Mouse (Mus musculus) kidney, adult 2 months (tissue): ENCODE measurements around the gene Golt1a. TPM values are rescaled to one million over a fixed set of nuclear protein-coding genes. Genes with fewer than 3 reads are reported as not detected.
A peak's percentile ranks its signal among the peaks of the same experiment; 100 is the strongest.

ENCODE experiments used
- DNase-seq: peaks from one replicate; pipeline ENCODE4 v3.0.0; 2021
- H3K27ac ChIP-seq: fragments of 200-500 bp; 2 replicates; pipeline ENCODE4 v1.5.1; 2012; ENCODE audit warnings: low read depth, low read length, control low read depth, inconsistent platforms; ENCODE audit not compliant: insufficient read depth
- H3K27me3 ChIP-seq: fragments of 200-500 bp; replicated peaks from 2 replicates; pipeline ENCODE4 v1.6.1; 2012; ENCODE audit warnings: mild to moderate bottlenecking, moderate library complexity, low read length, inconsistent platforms; ENCODE audit not compliant: control insufficient read depth, insufficient read depth
- H3K36me3 ChIP-seq: fragments of 200-500 bp; 2 replicates; pipeline ENCODE4 v1.6.1; 2012; ENCODE audit warnings: mild to moderate bottlenecking, moderate library complexity, low read length, inconsistent platforms; ENCODE audit not compliant: control insufficient read depth, insufficient read depth
- H3K4me1 ChIP-seq: fragments of 200-500 bp; 2 replicates; pipeline ENCODE4 v1.6.1; 2011; ENCODE audit warnings: low read length; ENCODE audit not compliant: control insufficient read depth, insufficient read depth
- H3K4me3 ChIP-seq: fragments of 200-500 bp; 2 replicates; pipeline ENCODE4 v1.5.1; 2011; ENCODE audit warnings: mild to moderate bottlenecking, low read depth, low read length, control low read depth; ENCODE audit not compliant: insufficient read depth
- CTCF ChIP-seq: fragments of 200-500 bp; conservative IDR thresholded peaks from 2 replicates; pipeline ENCODE4 v1.5.1; 2011; ENCODE audit warnings: low read depth, mild to moderate bottlenecking, control low read depth, low read length, moderate library complexity, mixed read lengths; ENCODE audit not compliant: insufficient read depth, insufficient read length
- POLR2A ChIP-seq: fragments of 200-500 bp; IDR thresholded peaks from one replicate; pipeline ENCODE4 v1.6.1; 2011; ENCODE audit warnings: low read depth, low read length, control low read depth
- WGBS: fragments of 180-500 bp; shearing (Covaris S2); methylation state at CpG from one replicate; pipeline ENCODE4 v1.1.7; 2018; 5-methylcytosine and 5-hydroxymethylcytosine counted together
- polyA plus RNA-seq: library from polyadenylated mRNA; depleted of rRNA; stranded (reverse); fragments of >200 nt; gene quantifications from 2 replicates; pipeline ENCODE4 v1.2.3, GENCODE M21; 2012

Golt1a gene
- polyA plus RNA-seq, 1 experiment, result 18.1 TPM

- no peak overlapping the region for H3K27ac ChIP-seq
- no peaks in the 10 kb centered on the region for H3K27me3 ChIP-seq
- peak; percentile 33; the same call in 1 of the 2 replicates for TF ChIP-seq CTCF
- no peak for TF ChIP-seq POLR2A
- peaks cover 29% of the 10 kb centered on the region for H3K4me1 ChIP-seq
- H3K4me3 ChIP-seq, result no peak overlapping the region
- peaks cover 7% of the 10 kb centered on the region for H3K36me3 ChIP-seq
- no peak for DNase-seq
- 71% methylated on average over 3 of the region's 3 CpGs for whole genome bisulfite sequencing
Observed at GRCm38 (mm10) chr1:133268503-133268902, 41.1 kb upstream of the Golt1a start.

- no peak for TF ChIP-seq POLR2A
- TF ChIP-seq CTCF, result no peak
- WGBS, result 32% methylated on average over 6 of the region's 6 CpGs
- H3K27ac ChIP-seq, result no peak overlapping the region
- H3K36me3 ChIP-seq, result peaks cover 9% of the 10 kb centered on the region
- H3K4me3 ChIP-seq, result no peak overlapping the region
- H3K4me1 ChIP-seq, result peaks cover 23% of the 10 kb centered on the region
- no peak for DNase-seq
- no peaks in the 10 kb centered on the region for H3K27me3 ChIP-seq
Observed at GRCm38 (mm10) chr1:133270336-133270735, 39.3 kb upstream of the Golt1a start.

- Histone ChIP-seq H3K4me3 (no peak overlapping the region), H3K27ac (no peak overlapping the region), H3K36me3 (peaks cover 9% of the 10 kb centered on the region), H3K27me3 (no peaks in the 10 kb centered on the region), H3K4me1 (peaks cover 4% of the 10 kb centered on the region)
- TF ChIP-seq POLR2A, result no peak
- TF ChIP-seq CTCF, result no peak
- 94% methylated on average over 19 of the region's 19 CpGs for WGBS
- DNase-seq, result no peak
Observed at GRCm38 (mm10) chr1:133274163-133274562, 35.4 kb upstream of the Golt1a start.

GRCm38 (mm10) chr1:133276983-133277382, 32.6 kb upstream of the Golt1a start:
- Histone ChIP-seq H3K27ac (no peak overlapping the region), H3K4me3 (no peak overlapping the region), H3K27me3 (no peaks in the 10 kb centered on the region), H3K36me3 (peaks cover 5% of the 10 kb centered on the region), H3K4me1 (peaks cover 4% of the 10 kb centered on the region)
- WGBS, result 41% methylated on average over 5 of the region's 5 CpGs
- no peak for TF ChIP-seq CTCF
- no peak for TF ChIP-seq POLR2A
- DNase-seq, result no peak

- peaks cover 4% of the 10 kb centered on the region for H3K4me1 ChIP-seq
- no peak for DNase-seq
- H3K36me3 ChIP-seq, result peaks cover 4% of the 10 kb centered on the region; the same call in 1 of the 2 replicates
- WGBS, result 52% methylated on average over 6 of the region's 6 CpGs
- no peak for TF ChIP-seq POLR2A
- TF ChIP-seq CTCF, result no peak
- no peak overlapping the region for H3K4me3 ChIP-seq
- H3K27ac ChIP-seq, result no peak overlapping the region
- no peaks in the 10 kb centered on the region for H3K27me3 ChIP-seq
Observed at GRCm38 (mm10) chr1:133278539-133278938, 31.1 kb upstream of the Golt1a start.

- Histone ChIP-seq H3K27me3 (no peaks in the 10 kb centered on the region), H3K36me3 (peaks cover under 1% of the 10 kb centered on the region; the same call in 1 of the 2 replicates), H3K27ac (no peak overlapping the region), H3K4me3 (no peak overlapping the region), H3K4me1 (peaks cover 4% of the 10 kb centered on the region)
- TF ChIP-seq POLR2A, result no peak
- TF ChIP-seq CTCF, result no peak
- no peak for DNase-seq
- 65% methylated on average over 15 of the region's 15 CpGs for WGBS
Observed at GRCm38 (mm10) chr1:133278946-133279631, 30.5 kb upstream of the Golt1a start.

GRCm38 (mm10) chr1:133279632-133280093, 29.9 kb upstream of the Golt1a start:
- peaks cover 4% of the 10 kb centered on the region for H3K4me1 ChIP-seq
- no peak for DNase-seq
- WGBS, result 59% methylated on average over 11 of the region's 11 CpGs
- no peaks in the 10 kb centered on the region; the same call in 1 of the 2 replicates for H3K36me3 ChIP-seq
- H3K4me3 ChIP-seq, result no peak overlapping the region
- TF ChIP-seq POLR2A (no peak), CTCF (no peak)
- H3K27ac ChIP-seq, result no peak overlapping the region
- no peaks in the 10 kb centered on the region for H3K27me3 ChIP-seq
